Mouse (Mus musculus): ENCODE data around the gene Zbtb22. TPM values are rescaled to one million over a fixed set of nuclear protein-coding genes. Genes with fewer than 3 reads are reported as not detected.
"Not testable (repeated sequence)": the region's sequence is repeated elsewhere in the genome, so short reads cannot be mapped to it uniquely, and the experiment has no call there.

The Zbtb22 gene
- polyA plus RNA-seq, 2 experiments from 2014 or later: 4.1 to 4.7 TPM

GRCm38 (mm10) chr17:33948090-33948904, 32.6 kb downstream of the Zbtb22 start:
- ATAC-seq: no peak

- no peak for ATAC-seq
These were observed 33.3 kb downstream of the Zbtb22 start for GRCm38 (mm10) chr17:33948905-33949537.

DNA sequence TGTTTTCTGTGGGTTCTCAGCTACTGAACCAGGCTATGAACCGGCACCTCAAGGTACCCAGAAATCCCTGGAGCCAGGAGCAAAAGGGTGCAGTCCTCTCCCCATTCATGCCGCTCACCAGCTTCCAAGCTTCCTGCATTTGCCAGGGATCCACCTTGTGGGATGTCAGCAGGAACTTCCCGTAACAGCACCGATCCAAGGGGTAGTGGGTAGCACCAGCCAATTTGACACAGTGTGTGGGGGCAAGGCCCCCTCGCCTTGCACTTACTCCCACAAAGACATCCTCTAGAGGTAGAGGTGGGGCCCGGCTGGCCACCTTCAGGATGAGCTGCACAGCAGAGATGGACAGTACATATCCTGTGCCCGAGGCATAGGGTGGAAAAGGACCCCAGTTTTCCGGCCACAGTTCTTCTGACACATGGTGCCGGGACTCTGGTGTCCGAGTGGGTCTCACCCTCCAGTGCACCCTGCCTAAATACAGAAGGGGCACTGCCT, 34.5 kb downstream of the Zbtb22 start:
- ATAC-seq: no peak

GRCm38 (mm10) chr17:33951021-33951946, 35.6 kb downstream of the Zbtb22 start, which contains the start of gene B3galt4:
B3galt4 (minus strand) TSS chr17:33951488.
- ATAC-seq: peak; percentile 64

- not testable (repeated sequence) for ATAC-seq
These were observed 36.3 kb downstream of the Zbtb22 start for GRCm38 (mm10) chr17:33952015-33952414.

- ATAC-seq: no peak
These were observed 37.2 kb downstream of the Zbtb22 start for GRCm38 (mm10) chr17:33952879-33953278.

DNA sequence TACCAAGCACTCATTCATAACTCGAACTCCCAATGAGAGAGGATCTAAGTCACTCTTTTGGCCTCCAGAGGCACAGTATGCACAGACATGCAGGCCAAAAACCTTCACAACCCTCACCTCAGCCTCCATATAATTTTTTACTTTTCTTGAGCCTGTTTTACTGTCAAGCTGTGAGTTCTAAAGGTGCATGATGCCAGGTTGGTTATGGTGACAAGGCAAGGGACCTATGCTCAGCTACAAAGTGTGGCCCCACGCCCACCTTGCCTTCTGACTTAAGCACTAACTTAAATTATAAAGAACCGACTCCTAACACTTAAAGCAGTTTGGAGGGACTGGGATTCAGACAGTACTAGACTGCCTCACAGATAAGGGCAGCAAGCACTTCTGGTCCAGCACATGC, 37.6 kb downstream of the Zbtb22 start:
- ATAC-seq: no peak

DNA sequence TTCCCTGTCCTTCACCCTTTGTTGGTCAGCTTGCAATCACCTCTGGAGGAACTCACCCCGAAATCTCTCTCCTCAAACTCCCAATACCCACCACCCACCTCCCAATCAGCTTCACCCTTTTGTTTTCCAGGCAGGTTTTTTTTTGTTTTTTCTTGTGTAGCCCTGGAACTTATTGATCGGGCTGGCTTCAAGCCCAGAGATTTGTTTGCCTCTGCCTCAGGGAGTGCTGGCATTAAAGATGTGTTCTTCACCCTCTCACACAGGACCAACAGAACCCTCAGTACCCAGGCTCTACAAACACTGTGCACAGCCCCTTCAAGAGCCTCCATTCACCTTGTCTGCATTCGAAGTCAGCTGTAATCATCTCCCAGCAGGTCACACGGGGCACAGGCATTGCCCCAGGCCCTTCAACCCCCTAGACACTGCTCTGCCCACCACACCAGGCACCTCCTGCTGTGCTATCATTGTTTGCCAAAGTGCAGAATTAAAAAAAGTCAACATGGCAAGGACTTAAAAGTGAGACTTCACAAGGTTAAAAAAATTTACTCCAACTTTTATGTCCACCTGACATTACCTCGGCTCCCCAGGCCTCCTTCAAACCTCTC, 38.4 kb downstream of the Zbtb22 start:
- ATAC-seq: no peak

DNA sequence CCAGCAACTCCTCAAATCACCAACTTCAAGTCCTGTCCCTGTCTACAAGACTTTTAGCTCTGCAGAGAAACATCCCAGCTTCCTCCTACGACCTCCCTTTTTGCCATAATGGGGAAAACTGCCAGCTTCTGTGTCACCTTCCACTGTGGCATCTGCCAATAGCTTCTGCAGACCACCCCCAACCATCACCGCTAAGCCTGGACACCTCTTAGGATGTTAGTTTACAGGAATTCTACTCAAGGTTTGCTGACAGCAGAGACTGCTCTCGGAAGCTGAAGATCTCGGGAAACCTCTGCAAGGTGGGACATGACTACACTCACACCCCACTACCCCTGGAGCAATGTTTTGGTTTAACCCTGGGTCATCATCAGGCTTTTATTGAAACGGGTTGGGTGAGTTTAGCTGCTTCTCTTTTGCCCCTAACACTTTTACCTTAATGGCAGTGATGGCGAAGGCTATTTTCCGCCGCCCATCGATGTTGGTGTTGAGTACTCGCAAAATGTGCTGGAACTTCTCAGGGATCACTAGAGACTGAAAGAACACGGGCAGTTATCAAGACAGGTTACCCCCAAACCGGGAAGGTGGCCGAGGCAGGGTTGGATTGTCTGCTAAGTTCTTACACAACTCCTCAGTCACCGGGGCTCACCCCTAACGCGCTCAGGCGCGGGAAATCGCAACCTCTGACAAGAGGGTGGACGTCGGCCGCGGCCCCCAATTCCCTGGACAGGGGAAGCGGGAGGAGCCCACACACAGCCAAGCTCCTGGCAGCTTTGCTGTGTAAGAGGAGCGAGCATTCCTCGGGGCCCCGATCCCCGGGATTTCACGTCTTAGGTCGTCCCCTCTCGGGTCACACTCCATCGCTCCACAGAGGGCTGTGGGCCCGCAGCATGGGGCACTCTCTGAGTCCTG, 39.2 kb downstream of the Zbtb22 start:
- ATAC-seq: no peak

- peak; percentile 77 for ATAC-seq
These were observed 40.0 kb downstream of the Zbtb22 start, which contains the start of the genes Vps52 and Rps18 for GRCm38 (mm10) chr17:33955555-33956214. Vps52 (plus strand) TSS chr17:33955812. Rps18 (minus strand) TSS chr17:33956001.

DNA sequence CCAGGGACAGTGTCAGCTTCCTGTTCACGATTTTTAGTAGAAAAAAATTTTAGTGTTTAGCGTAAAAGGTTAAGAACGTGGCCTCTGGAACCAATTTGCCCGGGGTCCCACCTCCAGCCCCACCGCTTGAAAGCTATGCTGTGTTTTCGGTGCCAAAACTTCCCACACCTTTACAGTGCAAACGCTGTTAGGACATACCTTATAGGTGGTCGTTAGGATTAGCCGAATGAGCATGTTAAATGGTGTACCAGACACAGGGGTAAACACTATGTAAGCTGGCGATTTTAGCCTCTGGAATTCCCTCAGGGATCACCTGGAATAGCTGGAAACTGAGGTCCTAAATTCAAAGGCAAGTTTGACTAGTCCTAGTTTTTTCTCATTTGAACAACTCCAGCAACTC, 40.6 kb downstream of the Zbtb22 start:
- no peak for ATAC-seq

DNA sequence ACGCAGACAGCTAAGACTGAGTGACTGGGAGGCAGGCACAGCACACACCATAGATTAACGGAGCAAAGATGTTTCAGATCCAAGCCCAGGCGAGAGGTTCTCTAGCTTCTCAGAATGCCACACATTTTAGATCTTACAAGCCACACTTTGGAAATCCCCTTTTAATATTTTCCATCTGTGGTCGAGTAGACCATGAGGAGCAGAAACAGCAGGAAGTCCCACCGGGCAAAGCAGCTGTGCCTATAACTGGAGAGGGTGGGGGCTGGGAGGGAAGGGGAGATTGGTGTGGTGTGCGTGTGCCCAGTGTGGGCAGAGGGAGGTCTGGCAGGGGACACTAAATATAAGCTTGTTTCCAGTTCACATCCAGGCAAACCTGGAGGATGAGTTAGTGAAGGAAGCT, 41.8 kb downstream of the Zbtb22 start:
- no peak for ATAC-seq

DNA sequence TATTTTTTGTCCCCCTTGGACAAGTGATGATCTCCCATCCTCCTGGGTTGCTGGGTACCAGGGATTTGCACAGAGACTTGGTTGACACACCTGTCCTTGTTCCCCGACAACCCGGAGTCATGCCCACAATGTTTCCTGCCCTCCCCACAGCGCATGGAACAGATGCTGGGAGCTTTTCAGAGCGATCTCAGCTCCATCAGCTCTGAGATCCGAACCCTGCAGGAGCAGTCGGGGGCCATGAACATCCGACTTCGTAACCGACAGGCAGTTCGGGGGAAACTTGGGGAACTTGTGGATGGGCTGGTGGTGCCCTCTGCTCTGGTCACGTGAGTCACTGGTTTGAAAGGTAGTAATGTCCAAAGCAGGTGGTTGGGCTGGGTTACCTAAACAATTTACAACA, 42.7 kb downstream of the Zbtb22 start:
- ATAC-seq: no peak

GRCm38 (mm10) chr17:33959135-33959534, 43.4 kb downstream of the Zbtb22 start:
- no peak for ATAC-seq

DNA sequence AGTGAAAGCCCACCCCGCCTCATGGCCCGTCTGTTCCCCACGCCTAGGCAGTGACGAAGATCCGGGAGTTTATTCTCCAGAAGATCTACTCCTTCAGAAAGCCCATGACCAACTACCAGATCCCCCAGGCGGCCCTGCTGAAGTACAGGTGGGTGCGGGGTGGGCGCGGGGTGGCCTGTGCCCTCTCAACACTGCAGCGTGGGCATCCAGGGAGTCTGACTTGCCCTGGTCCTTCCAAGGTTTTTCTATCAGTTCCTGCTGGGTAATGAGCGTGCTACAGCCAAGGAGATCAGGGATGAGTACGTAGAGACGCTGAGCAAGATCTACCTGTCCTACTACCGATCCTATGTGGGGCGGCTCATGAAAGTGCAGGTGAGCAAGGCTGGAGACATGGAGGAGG, 44.2 kb downstream of the Zbtb22 start:
- no peak for ATAC-seq

DNA sequence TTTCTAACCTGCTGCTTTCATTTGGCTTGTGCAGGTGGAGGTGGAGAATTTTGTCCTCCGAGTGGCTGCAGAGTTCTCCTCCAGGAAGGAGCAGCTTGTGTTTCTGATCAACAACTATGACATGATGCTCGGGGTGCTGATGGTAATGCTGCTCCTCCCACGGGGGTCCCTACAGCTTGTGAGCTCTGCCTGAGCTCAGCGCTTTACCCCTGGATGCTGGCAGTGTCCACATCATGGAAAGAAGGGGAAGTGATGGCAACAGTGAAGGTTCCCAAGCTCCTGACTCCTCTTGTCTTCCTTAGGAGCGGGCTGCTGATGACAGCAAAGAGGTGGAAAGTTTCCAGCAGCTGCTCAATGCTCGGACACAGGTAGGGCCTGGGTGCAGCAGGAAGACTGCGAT, 47.2 kb downstream of the Zbtb22 start:
- ATAC-seq: no peak

DNA sequence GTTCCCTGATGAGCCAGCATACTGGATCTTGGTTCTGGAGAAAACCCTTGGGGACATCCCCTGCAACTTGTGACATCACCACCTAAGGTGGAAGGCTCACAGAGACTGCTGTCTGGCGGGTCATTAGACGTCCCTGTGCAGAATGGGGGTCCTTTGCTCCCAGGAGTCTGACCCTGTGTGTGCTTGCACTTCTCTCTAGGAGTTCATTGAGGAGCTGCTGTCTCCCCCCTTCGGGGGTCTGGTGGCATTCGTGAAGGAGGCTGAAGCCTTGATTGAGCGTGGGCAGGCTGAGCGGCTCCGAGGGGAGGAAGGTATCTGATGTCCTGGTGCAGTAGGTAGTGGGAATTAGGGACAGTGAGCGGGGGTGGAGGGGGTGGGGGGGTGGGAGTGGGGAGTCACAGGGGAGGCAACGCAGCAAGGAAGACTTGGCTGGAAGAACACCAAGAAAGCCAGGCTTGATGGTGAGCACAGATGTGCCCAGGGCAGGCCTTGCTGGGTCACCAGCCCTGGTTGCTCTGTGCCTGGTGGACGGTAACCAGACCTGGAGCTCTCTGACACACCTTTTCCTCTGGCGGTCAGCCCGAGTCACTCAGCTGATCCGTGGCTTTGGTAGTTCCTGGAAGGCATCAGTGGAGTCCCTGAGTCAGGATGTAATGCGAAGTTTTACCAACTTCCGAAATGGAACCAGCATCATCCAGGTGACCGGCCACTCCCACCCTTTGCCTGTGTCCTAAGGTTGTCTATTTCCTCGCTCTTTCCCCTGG, 49.6 kb downstream of the Zbtb22 start:
- ATAC-seq: no peak

DNA sequence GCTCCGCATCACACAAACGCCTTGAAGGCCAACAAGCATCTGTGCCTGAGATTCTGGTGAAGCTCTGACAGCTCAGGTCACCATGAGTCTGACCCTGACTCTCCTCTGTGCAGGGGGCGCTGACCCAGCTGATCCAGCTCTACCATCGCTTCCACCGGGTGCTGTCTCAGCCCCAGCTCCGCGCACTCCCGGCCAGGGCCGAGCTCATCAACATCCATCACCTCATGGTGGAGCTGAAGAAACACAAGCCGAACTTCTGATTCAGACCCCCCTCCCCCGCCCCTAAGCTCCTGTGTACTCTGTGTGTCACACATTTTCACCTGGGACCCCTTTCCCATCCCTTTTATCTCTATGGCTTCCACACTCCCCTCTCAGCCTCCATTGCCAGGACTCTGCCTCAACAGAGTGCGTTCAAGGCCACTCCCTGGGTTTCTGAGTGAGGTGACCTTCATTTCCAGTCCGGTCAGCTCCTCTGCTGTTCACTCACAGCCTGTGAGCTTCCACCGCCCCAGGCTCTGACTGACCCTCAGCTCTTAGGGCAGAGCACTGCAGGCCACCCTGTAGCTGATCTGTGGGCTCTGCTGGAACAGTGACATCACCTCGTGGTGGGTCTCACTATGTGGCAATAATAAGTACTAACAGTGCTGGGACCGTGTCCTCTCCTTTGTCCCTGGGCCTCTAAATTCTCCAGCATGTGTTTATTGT, 50.3 kb downstream of the Zbtb22 start:
- no peak for ATAC-seq

- ATAC-seq: peak; percentile 74
These were observed 52.8 kb downstream of the Zbtb22 start for GRCm38 (mm10) chr17:33968489-33968888.

All from activated CD4-positive, CD25-positive, alpha-beta regulatory T cell, adult 4 months (primary cell).